Mouse (Mus musculus): ENCODE measurements around the gene Smg7.

GRCm38 (mm10) chr1:152869901-152870300, 32.5 kb downstream of the Smg7 start:
- TF ChIP-seq POLR2A (IDR thresholded peaks at IDR 0.05; ENCODE audit: extremely low read depth, insufficient read depth, low read length) (no peak), CTCF (IDR thresholded peaks at IDR 0.05; ENCODE audit: low read depth, low read length) (no peak)
